Mouse (Mus musculus) cerebellum, adult 8-10 months (tissue): ENCODE measurements around the gene Fgd5.
"Not testable (repeated sequence)": the region's sequence is repeated elsewhere in the genome, so short reads cannot be mapped to it uniquely, and the experiment has no call there.

Experiments used
- DNase-seq: peaks from one replicate; pipeline ENCODE4 v3.0.0; 2022

Gene Fgd5

DNA sequence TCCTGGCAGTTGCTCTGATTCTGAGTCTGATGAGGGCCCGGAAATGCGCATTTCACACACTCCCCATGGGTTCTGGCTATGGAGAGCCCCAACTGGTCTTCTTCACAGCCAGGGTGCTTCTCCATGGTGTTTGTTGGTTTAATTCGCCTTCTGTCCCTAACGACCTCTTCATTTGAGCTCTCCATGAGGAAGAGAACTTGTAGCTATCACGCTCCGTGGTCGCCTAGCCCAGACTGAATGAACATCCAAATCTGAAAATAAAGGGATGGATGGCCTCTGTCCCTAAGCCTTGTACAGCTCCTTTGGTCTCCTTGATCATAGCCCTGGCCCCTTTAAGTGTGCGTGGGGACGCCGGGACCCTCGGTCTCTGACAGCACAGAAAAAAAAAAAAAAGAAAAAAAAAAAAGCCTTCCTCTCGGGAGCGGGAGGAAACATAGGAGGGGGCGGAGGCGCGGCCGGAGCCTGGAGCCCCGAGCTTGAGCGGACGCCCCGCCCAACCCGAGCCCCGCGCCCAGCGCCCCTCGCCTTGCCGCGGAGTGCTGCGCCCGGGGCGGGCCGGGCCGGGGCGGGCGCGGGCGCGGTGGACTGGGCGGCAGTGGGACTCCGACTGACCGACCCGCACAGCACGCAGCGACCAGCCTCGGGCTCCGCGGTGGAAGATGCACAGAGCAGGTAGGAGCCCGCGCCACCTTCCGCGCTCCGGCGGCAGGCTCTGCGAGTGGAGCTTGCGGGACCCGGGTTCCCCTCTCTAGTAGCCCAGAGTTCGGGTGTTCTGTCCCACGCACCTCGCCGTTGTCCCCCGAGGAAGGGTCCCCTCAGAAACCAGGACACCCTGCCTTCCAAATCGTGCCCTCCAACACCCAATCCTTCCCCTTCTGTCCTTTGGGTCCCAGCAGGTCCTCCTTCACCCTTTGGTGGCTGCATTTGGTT, at the start of gene Fgd5:
Fgd5 (plus strand) TSS at position 508 of the 930 bp plus-strand sequence.
- no peak for DNase-seq

DNA sequence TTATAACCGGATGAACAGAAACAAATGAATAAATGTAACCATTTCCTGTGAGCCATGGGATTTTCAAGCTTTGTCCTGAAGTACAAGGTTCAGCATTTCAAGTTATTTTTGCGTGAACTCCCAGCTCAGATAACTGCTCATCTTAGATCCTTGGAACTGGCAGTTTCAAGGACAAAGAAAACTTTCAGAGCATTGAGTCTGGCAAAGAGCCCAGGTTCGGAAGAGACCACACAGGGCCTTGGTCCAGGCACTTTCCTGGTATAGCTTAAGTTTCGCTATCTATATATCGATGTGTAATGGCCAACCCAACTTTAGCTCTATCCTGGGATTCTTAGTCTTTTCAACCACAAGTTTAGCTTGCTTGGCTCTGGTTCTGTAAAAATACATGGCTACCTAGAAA, 47.4 kb upstream of the Fgd5 start:
- DNase-seq = no peak

DNA sequence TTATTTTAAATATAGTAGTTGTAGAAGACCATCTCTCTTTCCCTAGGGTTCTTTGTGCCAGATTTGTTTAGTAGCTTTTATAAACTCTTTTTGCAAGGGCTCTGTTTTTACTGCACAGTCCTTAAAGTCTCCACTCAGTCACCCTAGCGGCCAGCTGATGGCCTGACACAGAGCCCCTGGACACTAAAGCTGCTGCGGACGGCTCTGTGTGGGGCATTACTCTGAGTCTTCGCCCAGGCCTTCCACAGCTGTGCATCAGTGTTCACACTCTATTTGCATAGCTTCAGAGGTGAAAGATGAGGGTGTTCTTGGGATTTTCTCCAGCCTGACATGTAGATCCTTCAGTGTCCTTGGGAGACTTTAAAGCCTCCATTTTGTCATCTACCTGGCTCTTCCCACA, 40.2 kb upstream of the Fgd5 start:
- no peak for DNase-seq

DNA sequence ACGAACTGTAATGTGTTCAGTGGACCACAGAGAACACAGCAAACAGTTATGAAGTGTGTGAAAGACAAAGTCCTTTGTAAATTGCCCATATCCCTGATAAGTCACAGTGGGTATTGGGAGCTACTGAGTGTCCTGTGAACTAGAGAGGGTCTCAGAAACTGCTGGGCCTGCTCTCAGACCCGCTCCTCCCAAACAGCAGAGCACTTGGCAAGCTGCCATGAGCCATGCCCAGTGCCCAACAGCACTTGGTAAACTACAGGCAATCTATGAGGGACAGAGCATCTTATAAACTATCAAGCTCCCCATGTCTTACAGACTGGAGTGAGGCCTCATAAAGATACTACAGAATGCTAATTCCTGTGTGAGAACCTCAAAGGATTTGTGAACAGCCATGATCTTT, 30.3 kb upstream of the Fgd5 start:
- no peak for DNase-seq

DNA sequence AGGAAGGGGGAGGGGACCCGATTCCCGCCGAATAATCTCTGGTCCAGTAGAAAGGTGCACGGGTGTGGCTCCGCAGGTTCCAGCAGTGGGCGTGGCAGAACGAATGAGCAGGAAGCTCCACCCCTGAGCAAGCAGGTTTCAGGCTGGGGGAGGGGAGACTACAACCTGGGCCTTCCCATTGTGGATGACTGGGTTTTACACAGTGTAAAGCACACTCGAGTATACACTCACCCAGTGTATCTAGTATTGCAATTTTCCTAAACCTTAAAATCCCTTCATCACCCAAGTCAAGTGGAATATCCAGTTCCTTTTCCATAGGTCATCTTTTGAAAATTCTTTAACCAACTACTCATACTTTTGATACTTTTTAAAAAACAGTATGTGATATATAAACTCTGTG, 20.7 kb upstream of the Fgd5 start:
- DNase-seq = not testable (repeated sequence)

DNA sequence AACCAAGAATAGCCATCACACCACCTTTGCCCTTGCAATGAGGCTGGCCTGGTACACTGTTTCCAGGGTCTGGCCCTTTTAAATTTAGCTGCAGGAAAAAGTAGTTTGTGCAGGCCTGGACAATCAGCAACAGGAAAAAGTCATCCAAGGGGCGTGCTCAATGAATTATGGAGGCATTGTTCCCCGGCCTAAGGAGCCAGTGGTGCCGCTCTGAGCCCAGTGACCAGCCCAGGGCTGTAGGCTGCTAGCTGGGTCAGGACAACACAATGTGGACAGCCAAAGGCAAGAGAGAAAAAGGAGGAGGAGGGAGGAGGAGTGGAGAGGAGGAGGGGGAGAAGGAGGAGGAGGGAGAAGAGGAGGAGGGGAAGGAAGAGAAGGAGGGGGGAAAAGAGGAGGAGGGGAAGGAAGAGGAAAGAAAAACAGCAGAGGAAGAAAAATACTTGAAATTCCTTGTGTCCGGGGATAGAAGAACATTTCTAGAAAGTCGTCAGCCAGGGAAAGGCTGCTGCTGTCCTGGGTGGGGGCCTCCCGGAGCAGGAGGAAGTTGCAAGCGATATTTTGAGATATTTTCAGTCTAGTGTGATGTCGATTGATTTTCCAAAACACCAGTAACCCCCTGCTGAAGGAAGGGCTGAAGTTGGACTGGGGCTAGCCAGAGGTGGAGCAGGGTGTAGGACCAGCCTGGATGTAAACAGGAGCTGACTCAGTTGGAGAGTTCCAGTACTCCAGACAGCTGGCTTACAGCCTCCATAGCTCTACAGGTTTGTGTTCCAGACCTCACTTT, 18.5 kb upstream of the Fgd5 start:
- DNase-seq = no peak

DNA sequence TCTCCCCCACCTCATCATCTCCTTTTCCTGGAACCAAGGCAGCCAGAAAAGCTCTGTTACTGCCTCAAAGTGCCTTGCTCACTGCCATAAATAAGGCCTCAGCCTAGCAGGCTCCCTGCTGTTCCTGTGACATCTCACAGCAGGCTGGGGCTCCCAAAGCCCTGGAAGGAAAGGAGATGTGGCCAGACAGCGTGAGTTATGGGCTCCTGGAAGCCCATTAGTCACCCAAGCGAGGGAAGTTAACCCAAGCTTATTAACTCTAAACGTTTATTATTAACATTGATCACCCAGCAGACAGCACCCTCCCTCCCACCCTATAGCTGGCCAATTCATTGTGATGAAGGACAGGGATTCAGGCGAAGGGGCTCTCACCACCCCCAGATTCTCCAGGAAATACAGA, 15.2 kb upstream of the Fgd5 start:
- DNase-seq = no peak

DNA sequence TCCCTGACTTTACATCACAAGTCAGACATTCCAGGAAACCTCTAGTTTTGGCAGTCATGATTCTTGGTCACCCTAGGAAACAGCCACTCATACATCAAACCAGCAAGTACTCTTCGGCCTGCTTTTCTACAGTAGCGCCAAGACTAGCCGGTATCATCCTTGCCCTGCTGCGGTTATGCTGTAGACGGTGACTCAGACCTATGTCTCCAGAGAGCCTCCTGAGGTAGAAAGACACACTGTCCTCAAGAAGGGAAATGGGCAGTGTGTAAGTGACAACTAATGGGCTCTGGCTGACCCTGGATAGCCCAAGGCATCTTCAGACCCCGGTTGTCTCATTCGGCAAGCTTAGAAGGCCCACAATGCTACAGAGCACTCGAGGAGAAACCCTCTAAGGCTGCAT, 13.6 kb upstream of the Fgd5 start:
- no peak for DNase-seq

DNA sequence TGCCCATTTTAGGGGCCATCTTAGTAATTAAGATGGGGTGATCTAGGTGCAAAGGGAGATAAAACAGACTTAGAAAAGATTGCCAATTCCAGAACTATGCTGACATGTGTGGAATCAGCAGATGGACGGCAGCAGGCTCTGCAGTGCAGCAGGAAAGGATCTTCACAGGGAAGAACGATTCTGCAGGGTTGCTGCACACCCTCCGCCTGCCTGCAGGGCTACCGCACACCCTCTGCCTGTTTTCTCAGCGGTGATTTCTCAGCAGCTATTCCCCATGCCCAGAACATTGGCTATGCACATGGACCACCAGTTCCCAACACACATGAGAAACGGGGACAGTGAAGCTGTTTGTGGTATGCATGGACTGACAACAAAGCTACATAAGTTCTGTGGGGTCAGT, 12.7 kb upstream of the Fgd5 start:
- no peak for DNase-seq

DNA sequence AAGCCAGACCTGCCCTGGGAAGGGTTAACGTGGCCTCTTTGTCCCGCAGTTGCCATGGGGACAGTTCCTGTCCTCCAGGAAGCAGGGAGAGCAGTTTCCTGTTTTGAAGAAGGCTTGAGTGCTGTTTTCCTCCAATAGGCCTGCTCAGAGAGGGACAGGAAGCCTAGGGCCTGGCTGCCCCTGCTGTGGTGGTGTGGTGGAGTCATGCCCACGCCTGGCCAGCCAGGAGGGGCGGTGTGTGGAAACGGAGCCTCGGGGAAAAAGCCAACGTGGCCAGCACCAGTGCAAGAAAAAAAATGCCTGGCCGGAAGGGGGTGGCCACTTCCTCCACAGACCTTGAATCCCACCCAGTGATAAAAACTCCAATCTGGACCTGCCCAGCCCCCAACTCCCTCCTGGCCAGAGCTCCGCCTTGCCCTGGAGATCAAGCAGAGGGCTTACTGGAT, 6.5 kb upstream of the Fgd5 start:
- no peak for DNase-seq

DNA sequence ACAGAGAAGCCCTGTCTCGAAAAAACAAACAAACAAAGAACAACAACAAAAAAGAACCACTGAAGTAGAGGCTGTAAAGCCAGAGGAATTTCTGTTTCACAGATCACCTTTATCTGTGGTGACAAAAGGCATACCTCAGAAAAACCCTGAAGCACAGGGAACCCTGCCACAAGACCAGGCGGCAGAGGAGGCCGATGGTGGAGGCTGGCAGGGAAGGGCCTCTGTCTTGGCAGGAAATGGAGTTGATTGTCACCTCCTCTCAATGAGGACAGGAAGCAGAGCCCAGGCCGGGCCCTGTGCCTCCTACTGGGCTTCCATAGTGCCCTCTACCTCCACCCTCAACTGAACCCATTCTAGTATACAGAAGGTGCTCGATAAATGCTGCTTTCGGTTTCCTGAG, 4.7 kb upstream of the Fgd5 start:
- no peak for DNase-seq

DNA sequence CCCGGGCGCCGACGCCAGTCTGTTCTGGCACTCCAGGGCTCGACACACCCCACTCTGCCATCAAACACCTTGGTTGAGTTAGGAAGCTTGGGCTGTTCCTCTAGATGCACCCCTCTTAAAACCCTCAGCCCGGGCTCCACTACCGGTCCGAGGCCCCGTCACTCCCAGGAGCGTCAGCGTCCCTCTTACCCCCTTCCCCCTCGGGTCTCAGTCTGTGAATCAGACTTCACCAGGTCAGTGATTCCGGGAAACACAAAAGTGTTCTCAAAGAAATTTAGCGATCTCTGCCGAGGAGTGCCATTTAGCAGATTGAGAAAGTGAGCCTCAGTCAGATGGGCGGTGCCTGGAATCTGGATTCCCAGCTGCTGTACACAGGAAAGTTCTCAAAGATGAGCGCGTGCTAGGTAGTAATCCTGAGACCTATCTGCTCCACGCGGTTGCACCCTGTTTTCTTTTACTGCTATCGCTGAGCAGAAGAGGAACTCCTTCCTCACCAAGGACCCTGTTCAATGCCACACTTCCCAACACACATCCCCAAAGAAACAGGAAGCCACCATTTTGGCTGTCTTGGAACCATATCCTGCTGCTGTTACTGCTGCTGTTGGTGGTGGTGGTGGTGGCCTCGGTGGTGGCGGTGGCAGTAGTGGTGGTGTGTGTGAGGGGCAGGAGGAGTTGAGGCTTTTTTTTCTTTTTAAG, 771 bp downstream of the Fgd5 start:
- DNase-seq = no peak

DNA sequence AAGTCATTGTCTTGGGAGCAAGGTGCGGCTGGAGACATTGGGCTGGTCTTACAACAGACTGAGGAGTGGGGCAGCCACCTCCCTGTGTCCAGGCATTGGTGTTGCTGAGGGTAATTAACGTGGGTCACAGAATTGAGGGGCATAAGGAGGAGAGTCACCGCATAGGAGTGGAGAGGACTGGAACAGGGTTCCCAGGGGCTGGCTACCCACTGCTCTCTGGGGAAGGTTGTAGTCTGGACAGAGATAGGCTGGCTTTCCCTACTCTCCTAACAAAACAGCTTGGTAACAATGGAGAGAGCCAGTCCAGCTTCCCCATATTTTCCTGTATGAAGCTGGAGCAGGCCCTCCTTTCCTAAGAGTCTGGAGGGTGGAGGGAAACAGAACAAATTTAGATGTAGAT, 1.3 kb downstream of the Fgd5 start:
- DNase-seq = no peak

DNA sequence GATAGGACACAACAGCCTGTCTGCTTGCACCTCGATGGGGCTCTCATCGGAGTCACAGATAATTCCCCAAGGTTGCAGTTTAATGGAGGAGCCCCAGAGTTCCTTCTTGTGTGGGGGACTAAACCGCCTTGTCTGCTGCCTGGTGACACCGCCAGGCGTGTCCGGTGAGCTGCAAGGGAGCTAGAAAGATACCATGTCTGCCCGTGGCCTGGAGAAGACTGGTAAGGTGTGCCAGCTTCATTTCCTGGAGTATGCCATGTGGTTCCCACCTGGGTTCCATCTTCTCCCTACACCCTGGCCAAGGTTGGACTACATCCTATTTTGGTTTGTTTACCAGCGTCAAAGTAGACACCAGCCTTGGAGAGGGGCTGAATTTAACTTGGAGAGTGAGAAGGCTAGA, 11.4 kb downstream of the Fgd5 start:
- peak; percentile 12 for DNase-seq

DNA sequence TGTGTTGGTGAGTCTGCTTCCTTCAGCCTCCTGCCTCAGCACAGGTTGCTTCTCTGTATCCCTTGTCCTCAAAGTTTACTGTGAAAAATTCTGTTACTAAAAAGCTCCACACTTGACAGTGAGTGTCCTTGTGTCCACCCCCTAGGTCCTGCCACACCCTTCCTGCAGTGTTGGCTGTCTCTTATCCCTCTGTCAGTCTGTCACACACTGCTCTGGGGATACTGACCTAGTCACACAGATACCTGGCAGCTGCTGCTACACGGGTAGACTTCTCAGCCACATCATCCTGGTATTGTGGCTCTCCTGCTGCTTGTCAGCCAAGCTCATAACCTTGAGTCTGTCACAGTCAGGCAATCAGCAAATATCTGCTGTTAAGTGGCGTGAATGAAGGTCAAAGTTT, 14.1 kb downstream of the Fgd5 start:
- DNase-seq = no peak

DNA sequence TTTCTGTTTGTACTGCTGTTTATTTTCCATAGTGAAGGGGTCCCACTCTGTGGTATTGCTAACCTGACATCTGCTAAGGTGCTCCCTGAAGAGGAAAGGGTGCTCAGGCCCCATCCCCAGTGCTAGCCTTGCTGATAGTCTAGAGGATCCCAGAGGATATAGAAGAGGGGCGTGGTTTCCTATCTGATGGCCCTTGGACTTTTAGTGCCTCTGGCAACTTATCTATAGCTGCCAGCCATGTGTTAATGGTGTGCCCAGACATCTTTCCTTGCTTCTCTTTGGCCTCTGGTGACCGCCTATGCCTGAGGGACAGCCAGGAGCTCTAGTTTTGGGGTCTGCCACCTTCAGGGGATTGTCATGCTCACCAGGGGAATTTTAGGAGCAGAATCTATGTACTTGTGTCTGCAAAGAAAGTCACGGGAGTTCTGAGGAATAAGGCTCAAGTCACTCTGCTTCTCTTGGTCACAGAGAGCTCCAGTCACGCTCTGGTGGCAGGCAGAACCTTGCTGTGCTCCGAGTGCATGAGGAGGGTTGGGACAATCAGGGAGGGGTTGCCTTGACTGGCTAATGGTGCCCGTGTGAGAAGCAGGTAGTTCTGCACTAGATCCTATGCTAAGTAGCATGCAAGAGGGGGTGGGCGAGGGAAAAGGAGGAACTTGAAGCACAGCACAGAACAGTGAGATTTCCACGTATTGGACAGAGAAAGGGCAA, 15.3 kb downstream of the Fgd5 start:
- no peak for DNase-seq

DNA sequence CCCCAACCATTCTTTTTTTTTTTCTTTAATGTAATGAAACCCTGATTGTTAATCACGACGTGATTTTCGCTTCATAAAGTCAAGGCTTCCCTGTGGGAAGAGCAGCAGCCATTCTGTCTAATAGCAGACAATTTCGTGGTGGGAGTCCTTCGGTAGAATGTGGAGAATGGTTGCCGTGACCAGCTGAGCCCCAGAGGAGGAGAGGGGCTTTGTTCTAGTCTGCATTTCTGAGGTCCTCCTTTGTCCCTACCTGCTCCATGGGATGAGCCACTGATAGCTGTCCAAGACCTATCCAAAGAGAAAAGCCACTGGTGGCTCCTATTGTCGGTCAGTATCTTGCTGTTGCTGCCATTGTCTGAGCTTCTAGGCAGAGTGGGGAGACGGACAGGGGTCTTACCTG, 17.4 kb downstream of the Fgd5 start:
- DNase-seq = no peak

DNA sequence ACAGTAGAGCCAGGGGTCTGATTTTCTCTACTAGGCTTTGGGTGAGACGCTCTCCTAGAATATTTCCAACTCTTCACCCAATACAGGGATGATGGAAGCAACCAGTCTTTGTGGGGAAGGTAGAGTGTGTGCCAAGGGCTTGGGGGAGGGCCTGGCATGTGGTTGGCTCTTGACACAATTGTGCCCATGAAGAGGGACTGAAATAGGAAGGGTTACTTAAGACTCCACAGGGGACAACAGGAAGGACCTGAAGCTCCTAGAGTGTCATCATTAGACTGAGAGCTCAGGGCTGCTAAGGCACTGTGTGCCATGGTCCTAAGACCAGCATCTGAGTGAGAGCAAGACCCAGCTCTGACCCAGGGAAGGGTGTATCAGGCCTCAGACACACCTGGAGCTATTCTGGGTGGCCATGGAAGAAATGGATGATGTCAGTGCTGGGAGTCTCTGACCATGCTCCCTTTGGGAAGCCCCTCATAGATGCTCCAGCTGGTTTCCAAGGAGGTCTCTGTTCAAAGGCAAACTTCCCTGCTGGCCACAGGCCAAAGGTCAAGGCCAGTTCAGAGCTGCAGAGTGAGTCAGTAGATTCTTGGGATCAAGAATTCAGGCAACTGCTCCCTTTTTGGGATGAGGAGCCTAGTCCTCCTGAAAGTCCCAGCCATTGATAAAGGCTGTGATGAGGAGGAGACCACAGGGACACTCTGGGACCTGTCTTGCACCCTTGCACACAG, 24.0 kb downstream of the Fgd5 start:
- DNase-seq = no peak

DNA sequence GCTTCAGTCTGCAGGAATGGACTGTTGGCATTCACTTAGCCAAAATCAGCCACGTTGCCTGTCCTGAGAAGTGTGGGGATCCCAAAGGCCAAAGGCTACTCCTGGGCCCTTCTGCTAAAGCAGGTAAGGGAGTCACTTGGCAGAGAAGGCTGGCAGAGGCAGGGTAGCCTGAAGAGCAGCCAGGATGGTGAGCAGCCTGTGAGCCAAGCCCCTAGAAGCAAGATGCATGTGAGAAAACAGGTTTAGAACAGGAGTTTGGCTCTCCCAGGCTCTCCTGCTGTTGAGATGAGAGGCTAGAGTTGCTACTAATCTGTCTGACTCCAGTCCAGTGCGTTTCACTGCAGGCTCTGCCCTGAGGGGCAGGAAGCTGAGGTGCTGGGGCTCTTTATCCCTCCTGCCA, 25.0 kb downstream of the Fgd5 start:
- no peak for DNase-seq

DNA sequence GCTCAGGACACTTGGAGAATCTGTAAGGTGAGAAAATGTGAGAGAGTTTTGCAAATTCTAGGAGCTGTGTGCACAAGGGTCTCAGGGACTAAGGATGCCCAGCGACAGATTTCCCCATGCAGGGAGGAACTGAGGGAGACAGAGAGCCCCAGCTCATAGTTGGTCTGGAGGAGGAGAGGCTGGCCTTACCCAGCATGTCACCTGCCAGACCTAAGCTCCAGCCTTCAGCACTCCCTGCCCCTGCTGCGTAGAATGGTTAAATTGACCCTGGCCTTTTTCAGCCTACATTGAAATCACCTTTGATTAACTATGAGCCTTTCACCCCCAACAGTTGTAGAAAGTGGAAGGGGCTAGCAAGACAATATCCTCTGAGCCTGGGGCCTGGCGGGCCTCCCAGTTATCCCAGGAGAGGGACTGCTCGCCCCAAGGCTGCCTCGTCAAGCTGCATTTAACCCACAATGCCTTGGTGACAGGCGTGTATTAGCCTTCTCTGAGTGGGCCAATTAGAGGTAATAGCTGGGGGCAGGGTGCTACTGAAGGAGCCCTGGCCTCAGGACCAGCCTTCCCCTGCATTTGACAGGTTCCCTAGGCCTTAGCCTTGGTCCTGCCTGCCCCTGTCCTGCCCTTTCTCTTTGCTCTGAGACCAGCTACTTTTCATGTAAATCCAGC, 25.6 kb downstream of the Fgd5 start:
- no peak for DNase-seq

DNA sequence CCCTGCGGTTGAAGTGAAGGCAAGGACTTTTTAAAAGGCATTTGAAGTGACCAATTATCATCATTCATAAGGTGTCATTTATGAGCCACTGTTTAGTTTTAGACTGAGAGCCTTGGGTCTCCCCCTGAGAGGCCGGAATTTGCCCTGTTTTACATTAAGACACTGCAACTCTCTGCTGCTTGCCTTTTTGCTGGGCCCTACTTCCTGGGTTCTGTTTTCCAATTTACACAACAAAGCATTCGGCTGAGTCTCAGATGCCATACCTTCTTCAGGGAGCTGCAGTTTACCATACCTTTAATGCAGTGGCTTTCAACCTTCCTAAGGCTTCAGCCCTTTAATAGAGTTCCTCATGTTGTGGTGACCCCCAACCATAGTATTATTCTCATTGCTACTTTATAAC, 26.1 kb downstream of the Fgd5 start:
- no peak for DNase-seq

DNA sequence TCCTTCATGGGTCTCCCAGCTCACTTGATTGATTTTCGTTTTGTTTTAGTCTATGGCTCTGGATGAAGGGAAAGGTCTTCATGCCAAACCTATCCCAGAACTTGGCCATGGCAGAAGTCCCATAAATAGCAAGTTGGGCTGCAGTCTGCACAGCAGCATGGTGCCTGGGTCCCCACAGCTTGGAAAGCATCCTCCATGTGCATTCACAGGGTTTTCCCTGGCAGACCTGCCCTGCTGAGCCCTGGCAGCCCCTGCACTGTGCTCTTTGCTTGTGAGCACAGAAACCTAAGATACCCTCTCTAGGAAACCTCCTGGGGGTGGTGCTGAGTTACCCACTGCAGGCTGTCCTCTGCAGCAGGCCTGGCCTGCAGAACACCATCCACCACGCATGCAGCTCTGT, 32.2 kb downstream of the Fgd5 start:
- no peak for DNase-seq
